Mouse (Mus musculus) E14TG2a.4 (cell line): ENCODE measurements around the gene Maco1.

Experiments
- CTCF ChIP-seq: conservative IDR thresholded peaks from 2 replicates; pipeline ENCODE4 v1.5.1; 2014; ENCODE audit warnings: low read length
- NANOG ChIP-seq: IDR thresholded peaks from 2 replicates; pipeline ENCODE4 v1.6.1; 2014; ENCODE audit warnings: borderline replicate concordance, low read length, mixed read lengths
- POU5F1 ChIP-seq: IDR thresholded peaks from 2 replicates; pipeline ENCODE4 v1.6.1; 2014; ENCODE audit warnings: low read length, borderline replicate concordance

DNA sequence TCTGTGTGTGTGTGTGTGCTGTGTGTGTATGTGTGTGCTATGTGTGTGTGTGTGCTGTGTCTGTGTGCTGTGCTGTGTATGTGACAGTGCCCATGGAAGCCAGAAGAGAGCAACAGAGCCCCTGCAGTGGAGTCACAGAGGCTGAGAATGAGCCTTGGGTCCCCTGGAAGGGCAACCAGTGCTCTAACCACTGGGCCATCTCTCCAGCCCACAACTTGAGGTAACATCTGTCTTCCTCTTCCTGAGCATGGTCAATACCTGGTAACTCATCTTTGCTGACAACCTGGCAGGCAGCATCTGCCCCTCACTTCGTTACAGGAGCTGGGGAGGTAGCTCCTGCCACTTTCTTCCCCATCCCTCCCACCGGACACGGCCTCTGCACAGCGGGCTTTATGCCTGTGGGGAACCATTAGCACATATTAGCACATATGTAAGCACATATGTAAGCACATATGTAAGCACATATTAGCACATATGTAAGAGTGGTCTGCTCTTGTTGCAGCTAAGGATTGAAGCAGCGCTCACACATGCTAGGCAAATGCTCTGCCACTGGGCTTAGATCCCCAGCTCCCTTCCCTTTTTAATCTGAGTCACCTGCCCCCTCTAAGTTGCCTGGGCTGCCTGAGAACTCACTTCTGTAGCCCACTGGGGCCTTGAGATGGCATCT, 57.2 kb downstream of the Maco1 start:
- TF ChIP-seq CTCF (no peak), NANOG (no peak), POU5F1 (no peak)
